Mouse (Mus musculus) erythroid progenitor cell, adult 5-6 weeks (primary cell): Measurements from ENCODE around the gene Pex10. TPM values are rescaled to one million over a fixed set of nuclear protein-coding genes. Genes with fewer than 3 reads are reported as not detected.

Experiments used
- ATAC-seq: replicated peaks from 2 replicates; pipeline ENCODE4 v1.8.0; 2016; ENCODE audit warnings: moderate number of reproducible peaks, mild to moderate bottlenecking, moderate TSS enrichment, inconsistent platforms; ENCODE audit not compliant: poor library complexity, low FRiP score, severe bottlenecking
- total RNA-seq, 2 experiments: library from RNA; stranded (forward) in 1 of 2; stranded (reverse) in 1 of 2; fragments of 150-400 nt in 1 of 2; fragments of 186-747, 209-891 nt in 1 of 2; gene quantifications; 2 replicates each; pipeline versions ENCODE4 v1.2.3 to v1.2.4; 2015 to 2017; ENCODE audit warnings: low replicate concordance in 2 of 2

Pex10 gene
- total RNA-seq (2015; ENCODE audit: low replicate concordance) = 1.1 and 4.6 TPM in 2 replicates
- total RNA-seq (2017; ENCODE audit: low replicate concordance) = 0.91 and 4.5 TPM in 2 replicates

- ATAC-seq = peak; percentile 89
Observed at GRCm38 (mm10) chr4:155066834-155067522, at the start of gene Pex10. Gene Pex10, plus strand, starts transcription at chr4:155067016.

DNA sequence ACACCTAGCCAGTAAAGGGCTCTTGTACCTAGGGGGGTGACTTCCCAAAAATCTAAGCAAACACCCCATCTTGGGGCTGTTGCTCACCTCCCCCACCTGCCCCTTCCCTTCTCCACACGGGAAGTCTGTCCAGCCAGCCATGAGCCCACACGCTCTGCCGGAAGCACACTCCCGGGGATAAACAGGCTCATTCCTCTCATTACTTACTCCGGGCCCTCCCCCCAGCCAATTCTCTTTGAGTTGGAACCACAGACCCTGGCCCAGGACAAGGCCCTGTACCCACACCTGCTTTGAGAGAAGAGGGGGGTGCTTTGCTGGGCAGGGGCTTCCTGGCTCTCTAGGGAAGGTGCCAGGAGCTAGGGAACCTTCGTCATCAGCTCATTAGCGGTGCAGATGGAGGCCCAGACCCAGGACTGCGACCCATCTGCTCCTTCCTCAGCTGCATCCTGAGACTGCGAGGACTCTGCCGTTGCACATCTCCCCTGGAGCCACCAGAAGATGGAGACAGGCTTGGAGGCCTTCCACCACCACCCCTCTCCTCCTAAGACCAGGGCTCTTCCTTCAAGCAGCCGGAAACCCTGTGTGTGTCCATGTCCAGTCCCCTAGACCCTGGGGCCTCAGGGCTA lies 49.5 kb upstream of the Pex10 start:
- ATAC-seq = no peak

DNA sequence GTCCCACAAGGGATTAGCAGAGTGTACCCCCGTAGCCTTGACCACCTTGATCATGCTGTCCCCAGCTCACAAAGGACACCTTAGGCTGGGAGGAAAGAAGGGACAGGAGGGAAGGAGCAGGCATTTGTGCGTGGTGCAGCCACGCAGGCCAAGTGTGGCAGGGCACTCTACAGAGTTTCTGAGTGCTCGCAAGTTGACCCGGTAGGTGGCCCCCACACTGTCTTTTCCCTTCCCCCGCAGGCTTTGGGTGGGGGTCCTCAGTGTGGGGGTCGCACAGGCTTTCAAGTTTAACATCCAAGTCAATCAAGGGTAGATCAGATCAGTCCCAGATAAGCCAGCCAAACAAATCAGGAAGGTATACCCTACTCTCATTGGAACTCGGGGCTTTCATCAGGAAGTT lies 48.8 kb upstream of the Pex10 start:
- ATAC-seq = no peak

GRCm38 (mm10) chr4:155018601-155019335 lies 48.0 kb upstream of the Pex10 start:
- ATAC-seq = no peak

GRCm38 (mm10) chr4:155019336-155019847 lies 47.4 kb upstream of the Pex10 start:
- ATAC-seq = no peak

DNA sequence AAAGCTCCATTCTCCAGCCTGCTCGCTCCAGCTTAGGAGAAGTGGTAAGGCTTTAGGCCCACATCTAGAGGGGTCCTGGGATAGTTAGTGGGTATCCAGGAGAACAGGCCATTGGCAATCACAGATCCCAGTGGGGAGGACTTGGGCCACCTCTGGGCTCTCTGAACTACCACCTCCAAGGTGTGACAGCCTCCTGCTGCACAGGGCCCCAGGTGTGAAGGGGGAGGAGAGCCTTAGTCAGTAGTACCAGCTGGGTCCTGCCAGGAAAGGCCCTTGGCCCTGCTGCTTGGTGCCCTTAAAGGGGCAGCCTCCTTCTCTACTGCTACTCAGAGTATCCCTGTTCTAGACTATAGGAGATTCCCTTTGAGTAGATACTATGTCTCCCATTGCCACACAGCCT lies 46.7 kb upstream of the Pex10 start:
- no peak for ATAC-seq

DNA sequence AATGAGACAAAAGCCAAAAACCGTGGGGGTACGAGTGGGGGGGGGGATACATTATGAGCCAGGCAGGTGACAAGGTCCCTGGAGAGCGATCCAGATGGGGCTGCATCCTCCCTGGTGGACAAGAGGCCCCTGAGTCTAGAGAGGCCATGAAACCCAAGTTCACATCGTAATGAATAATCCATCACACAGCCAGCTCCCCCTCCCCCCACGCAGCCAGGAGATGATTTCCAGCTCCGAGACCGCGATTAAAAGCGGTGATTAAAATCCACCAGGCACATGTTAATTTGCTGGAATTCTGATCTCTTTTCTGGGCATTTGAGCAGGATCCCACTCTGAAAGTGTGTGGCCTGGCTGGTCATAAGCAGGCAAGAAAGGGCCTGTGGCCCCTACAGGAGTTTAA lies 46.0 kb upstream of the Pex10 start:
- no peak for ATAC-seq

DNA sequence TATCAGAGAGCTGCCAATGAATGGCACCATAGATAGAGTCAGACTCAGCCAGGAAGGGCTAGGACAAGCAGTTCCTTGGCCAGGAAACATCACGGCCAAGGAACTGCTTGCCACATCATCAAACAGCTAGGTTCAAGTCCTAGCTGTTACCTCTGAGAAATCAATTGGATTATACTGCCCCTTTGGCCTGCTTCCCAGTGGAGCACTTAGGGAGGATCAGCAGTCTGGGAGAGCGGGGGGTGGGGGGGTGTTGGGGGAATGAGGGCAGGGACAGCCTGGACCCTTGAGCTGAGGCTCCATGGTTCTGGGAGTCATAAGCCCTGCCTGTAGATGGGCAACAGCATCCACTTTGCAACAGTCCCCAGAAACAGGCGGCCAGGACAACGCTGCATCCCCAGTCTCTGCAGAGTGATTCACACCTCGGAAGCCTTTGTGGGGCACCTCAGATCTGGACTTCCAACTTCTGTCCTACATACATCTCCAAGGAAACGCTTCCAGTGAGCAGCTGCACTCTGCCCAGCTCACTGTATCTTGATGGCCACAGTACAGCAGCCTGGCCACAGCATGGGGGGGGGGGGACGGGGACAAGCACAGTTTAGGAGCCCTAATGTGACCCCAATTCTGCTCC lies 44.5 kb upstream of the Pex10 start:
- ATAC-seq = no peak

- ATAC-seq = no peak
Observed at GRCm38 (mm10) chr4:155024170-155025010, 42.4 kb upstream of the Pex10 start.

- ATAC-seq = no peak
Observed at GRCm38 (mm10) chr4:155033115-155033514, 33.7 kb upstream of the Pex10 start.

DNA sequence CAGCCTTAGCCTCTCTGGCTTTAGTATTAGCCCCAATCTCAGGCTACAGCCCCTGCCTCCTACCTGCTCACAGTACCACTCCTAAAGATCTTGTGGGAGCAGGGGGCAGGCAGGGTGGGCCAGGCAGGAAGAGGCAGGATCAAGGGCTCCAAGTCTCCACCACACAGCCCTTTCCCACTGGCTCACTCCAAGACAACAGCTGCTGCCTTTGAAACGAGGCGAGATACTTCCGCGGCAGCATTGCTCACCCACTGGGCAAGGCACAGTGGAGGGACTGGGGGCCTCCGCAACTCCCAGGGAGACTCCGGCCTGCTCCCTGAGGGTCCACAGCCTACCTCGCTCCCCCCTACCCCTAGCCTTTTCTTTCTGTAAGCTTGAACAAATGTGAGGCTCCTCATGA lies 32.6 kb upstream of the Pex10 start:
- no peak for ATAC-seq

GRCm38 (mm10) chr4:155034787-155035186 lies 32.0 kb upstream of the Pex10 start:
- ATAC-seq = no peak

GRCm38 (mm10) chr4:155040197-155040596 lies 26.6 kb upstream of the Pex10 start:
- ATAC-seq = no peak

DNA sequence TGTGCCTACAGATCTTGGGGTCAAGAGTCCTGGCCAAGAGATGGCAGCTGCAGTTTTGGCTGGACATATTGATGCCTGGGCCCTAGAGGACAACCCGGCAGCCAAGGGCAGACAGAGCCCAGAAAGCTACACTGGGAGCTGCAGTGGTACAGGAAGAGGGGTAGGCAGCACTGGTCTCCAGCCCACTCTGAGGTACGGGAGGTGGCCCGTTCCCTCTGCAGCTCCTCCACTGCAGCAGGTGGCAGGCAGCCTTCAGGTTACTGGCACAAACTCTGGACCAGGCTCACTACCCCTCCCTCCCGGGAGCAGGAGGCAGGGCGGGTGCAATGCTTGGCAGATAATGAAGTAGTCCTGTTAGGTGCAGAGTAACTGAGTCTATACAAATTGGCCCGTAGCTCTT lies 26.1 kb upstream of the Pex10 start:
- no peak for ATAC-seq

GRCm38 (mm10) chr4:155042606-155043288 lies 24.1 kb upstream of the Pex10 start:
- no peak for ATAC-seq

- ATAC-seq = no peak
Observed at GRCm38 (mm10) chr4:155043289-155043625, 23.6 kb upstream of the Pex10 start.

- ATAC-seq = no peak
Observed at GRCm38 (mm10) chr4:155046636-155047035, 20.2 kb upstream of the Pex10 start.

DNA sequence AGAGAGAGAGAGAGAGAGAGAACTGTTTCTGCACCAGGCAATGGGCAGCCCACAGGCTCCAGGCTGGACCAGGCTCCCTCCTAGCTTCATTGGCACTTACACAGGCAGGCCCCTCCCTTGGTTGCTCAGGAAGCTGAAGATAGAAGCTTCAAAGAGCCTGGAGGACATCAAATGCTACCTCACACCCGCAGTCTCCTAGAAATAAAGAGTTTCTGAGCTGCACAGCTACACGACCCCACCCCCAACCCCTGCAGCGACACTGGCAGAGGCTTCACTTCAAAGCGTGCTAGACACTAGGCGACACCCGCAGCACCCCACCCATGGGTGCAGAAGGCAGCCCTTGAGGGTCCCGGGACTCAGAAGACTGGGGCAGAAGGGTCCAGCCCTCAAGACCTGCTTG lies 16.7 kb upstream of the Pex10 start:
- no peak for ATAC-seq

DNA sequence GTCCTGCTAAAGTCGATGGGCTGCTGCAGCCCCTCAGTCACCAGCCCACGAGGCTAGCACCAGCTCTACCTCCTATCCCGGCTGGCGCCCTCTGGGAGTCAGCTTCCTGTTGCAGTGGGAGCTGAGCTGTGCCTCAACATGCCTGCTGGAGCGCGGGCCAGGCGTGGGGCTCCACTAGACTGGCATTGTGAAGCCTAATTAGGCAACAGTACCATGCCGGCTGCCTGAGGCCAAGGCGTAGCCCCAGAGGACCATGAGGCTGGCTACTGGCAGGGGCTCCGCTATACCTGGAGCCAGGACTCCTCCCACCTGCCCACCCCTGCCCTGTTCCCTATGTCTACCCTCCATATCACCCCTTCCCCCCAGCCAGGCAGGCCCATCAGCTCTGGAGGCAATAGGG lies 10.1 kb upstream of the Pex10 start, which contains the start of gene Plch2:
Gene Plch2 (minus strand): TSS at position 61 of the 400 bp plus-strand sequence.
- no peak for ATAC-seq
